Mouse (Mus musculus) layer of hippocampus, adult 9-11 months (tissue): Measurements from ENCODE around the gene Dio1.

Experiments
- DNase-seq: peaks from one replicate; pipeline ENCODE4 v3.0.0; 2022

Gene Dio1

GRCm38 (mm10) chr4:107300371-107300770 lies 6.6 kb downstream of the Dio1 start:
- DNase-seq: no peak

- no peak for DNase-seq
These were observed 7.1 kb downstream of the Dio1 start for GRCm38 (mm10) chr4:107299779-107300340.

GRCm38 (mm10) chr4:107298071-107298606 lies 8.8 kb downstream of the Dio1 start:
- DNase-seq: no peak

GRCm38 (mm10) chr4:107292273-107292662 lies 14.7 kb downstream of the Dio1 start:
- no peak for DNase-seq

- peak; percentile 54 for DNase-seq
These were observed 15.2 kb downstream of the Dio1 start for GRCm38 (mm10) chr4:107291611-107292272.

- no peak for DNase-seq
These were observed 19.5 kb downstream of the Dio1 start for GRCm38 (mm10) chr4:107287517-107287916.

GRCm38 (mm10) chr4:107286386-107286785 lies 20.6 kb downstream of the Dio1 start:
- DNase-seq: no peak

GRCm38 (mm10) chr4:107285446-107286200 lies 21.3 kb downstream of the Dio1 start:
- DNase-seq: peak; percentile 23

GRCm38 (mm10) chr4:107280843-107281475 lies 26.0 kb downstream of the Dio1 start:
- no peak for DNase-seq

GRCm38 (mm10) chr4:107278188-107278707 lies 28.7 kb downstream of the Dio1 start:
- no peak for DNase-seq

GRCm38 (mm10) chr4:107274511-107274910 lies 32.5 kb downstream of the Dio1 start:
- no peak for DNase-seq

- DNase-seq: peak; percentile 25
These were observed 33.3 kb downstream of the Dio1 start for GRCm38 (mm10) chr4:107273683-107274082.

- no peak for DNase-seq
These were observed 47.0 kb downstream of the Dio1 start for GRCm38 (mm10) chr4:107260001-107260400.

- no peak for DNase-seq
These were observed 52.6 kb downstream of the Dio1 start for GRCm38 (mm10) chr4:107254414-107254813.

GRCm38 (mm10) chr4:107253125-107254091 lies 53.6 kb downstream of the Dio1 start, which contains the start of the genes Lrrc42 and Hspb11:
Gene Lrrc42 (minus strand): TSS chr4:107253532.
Gene Hspb11 (plus strand): TSS chr4:107253593.
- DNase-seq: peak; percentile 95

- DNase-seq: no peak
These were observed 54.4 kb downstream of the Dio1 start for GRCm38 (mm10) chr4:107252522-107252921.

- DNase-seq: peak; percentile 30
These were observed 56.5 kb downstream of the Dio1 start for GRCm38 (mm10) chr4:107250494-107250893.

GRCm38 (mm10) chr4:107249471-107249870 lies 57.5 kb downstream of the Dio1 start:
- DNase-seq: peak; percentile 33

- DNase-seq: no peak
These were observed 58.9 kb downstream of the Dio1 start for GRCm38 (mm10) chr4:107248061-107248460.

GRCm38 (mm10) chr4:107247110-107247509 lies 59.9 kb downstream of the Dio1 start:
- DNase-seq: no peak

GRCm38 (mm10) chr4:107246040-107246439 lies 60.9 kb downstream of the Dio1 start:
- DNase-seq: no peak

GRCm38 (mm10) chr4:107245368-107245767 lies 61.6 kb downstream of the Dio1 start:
- DNase-seq: no peak
